Mouse (Mus musculus) left cerebral cortex, postnatal 36 days (tissue): ENCODE measurements around the gene Itga2. TPM values are rescaled to one million over a fixed set of nuclear protein-coding genes. Genes with fewer than 3 reads are reported as not detected.
A peak's percentile ranks its signal among the peaks of the same experiment; 100 is the strongest.

Experiments used
- DNase-seq, 2 experiments: peaks; one replicate each; pipeline ENCODE4 v3.0.0; 2021 to 2022; ENCODE audit warnings: low spot score in 2 of 2, mixed read lengths in 1 of 2
- intact Hi-C: fragments of 180-260 bp; cut with DNase I; formaldehyde crosslinking; loops from one replicate; pipeline ENCODE4 v1.15.1; 2025
- total RNA-seq, 2 experiments: library from RNA; stranded (reverse); gene quantifications; 2 replicates each; pipeline ENCODE4 v1.2.3; 2021

Gene Itga2
- total RNA-seq, 2 experiments from 2014 or later = 0.32 TPM; not detected in 1

DNA sequence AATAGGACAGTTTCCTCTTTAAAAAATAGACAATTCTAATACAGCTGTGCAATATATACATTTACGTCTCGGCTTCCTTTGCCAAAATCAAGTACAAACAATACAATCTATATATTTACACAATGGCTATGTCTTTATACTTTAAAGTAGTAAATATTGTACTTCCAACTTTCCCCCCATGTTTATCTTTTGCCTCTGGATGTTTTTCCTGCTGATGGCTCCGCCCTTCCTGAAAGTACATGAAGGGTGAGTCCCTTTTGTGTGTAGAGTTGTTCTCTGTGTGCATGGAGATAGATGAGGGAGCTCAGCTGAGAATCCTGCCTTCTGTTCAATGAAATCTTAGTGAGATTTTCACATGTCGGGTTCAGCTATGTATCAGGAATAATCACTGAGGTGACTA is 98.5 kb downstream of the Itga2 start:
- intact Hi-C loops = no loop called here
- no peak for DNase-seq

- intact Hi-C loops = no loop called here
- DNase-seq = no peak
Measured at GRCm38 (mm10) chr13:114832761-114833160, 99.1 kb downstream of the Itga2 start.

GRCm38 (mm10) chr13:114831367-114831833 is 100.5 kb downstream of the Itga2 start:
- intact Hi-C loops = loop anchor here (1.0 kb wide), 1 partner anchor 133 kb away; no protein-coding TSS in a partner anchor
- no peak for DNase-seq

DNA sequence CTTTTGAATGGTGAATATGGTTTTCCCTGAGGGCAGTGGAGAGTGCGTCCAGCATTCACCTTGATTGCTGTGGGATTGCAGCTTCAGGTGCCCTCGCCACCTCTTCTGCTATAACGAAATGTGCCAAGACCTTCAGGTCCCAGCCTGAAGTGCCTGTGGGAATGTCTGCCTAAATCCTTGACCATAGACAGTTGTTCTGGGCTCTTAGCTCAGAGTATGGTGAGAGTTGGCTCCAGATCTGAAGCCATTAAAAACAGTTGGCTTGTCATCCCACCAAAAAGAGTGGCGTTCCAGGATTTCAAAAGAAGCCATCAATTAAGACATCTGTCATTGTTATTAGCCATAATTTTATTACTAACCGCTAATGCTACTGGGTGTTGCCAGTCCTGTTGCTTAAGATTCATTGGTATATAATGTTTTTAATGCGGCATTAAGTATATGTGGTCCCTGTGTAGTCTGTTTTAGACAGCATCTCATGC is 106.5 kb downstream of the Itga2 start:
- DNase-seq = no peak
- intact Hi-C loops = no loop called here

- intact Hi-C loops = no loop called here
- no peak for DNase-seq
Measured at GRCm38 (mm10) chr13:114822871-114823270, 109.0 kb downstream of the Itga2 start.

DNA sequence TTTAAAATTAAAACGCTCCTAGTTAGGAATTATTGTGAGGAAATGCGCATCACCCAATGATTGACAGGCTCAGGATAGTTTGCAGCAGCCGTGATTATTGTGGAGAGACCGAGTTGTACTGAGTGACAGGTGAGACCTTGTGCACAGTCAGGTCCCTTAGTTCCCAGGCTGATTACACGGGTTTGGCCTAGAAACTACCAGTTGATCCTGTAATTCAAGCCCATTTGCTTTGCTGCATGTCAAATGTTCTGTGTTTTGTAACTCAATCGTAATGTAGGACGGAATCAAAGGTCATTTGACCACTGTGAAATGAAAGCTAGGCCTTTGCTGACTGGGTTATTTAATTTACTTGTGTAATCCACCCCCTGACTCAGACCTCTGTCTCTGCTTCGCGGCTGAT is 113.4 kb downstream of the Itga2 start:
- intact Hi-C loops = no loop called here

GRCm38 (mm10) chr13:114817751-114818360 is 114.0 kb downstream of the Itga2 start, which contains the start of gene Mocs2:
Gene Mocs2 (plus strand): TSS chr13:114818236.
- intact Hi-C loops = no loop called here
- DNase-seq = peak; percentile 88 to 89

More for the DNA sequence above, 113.4 kb downstream of the Itga2 start:
- no peak for DNase-seq

GRCm38 (mm10) chr13:114809624-114810210 is 122.2 kb downstream of the Itga2 start:
- DNase-seq = no peak
- intact Hi-C loops = no loop called here

DNA sequence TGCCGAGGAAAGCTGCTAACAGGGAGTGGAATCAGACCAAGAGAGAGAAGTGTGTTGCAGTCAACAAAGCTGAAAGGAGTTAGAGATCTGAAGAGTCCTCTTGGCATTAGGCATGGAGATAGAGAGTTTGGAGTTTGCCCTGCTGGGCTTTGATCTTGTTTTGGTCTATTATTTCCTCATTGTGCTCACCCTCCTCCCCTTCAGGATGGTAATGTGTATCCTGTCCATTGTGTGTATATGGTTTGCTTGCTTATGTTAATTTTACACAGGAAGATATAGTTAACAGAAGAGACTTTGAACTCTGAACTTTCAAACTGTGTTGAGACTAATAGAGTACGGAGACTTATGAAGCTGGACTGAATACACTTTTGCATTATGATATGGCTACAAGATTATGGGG is 128.9 kb downstream of the Itga2 start:
- intact Hi-C loops = no loop called here
- DNase-seq = no peak

DNA sequence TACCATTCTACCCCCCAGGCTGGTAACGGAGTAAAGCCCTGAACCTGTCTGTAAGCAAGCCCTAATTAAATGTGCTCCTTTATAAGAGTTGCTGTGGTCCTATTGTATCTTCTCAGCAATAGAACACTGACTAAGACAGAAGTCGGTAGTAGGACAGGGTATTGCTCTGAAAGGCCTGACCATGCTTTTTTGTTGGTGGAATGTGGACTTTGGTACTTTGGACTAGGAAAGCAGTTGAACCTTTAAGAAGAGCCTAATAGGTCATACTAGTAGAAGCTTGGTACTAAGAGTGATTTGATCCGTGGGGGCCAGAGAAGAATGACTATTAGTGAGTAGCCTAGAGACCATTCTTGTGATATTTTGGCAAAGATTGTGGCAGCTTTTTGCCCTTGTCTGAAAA is 130.0 kb downstream of the Itga2 start:
- no peak for DNase-seq
- intact Hi-C loops = no loop called here

- intact Hi-C loops = loop anchor here (1.0 to 10.0 kb wide), 2 partner anchors 719 to 916 kb away; no protein-coding TSS in a partner anchor
- DNase-seq = peak; percentile 7 to 51
Measured at GRCm38 (mm10) chr13:114793250-114794030, 138.5 kb downstream of the Itga2 start.

DNA sequence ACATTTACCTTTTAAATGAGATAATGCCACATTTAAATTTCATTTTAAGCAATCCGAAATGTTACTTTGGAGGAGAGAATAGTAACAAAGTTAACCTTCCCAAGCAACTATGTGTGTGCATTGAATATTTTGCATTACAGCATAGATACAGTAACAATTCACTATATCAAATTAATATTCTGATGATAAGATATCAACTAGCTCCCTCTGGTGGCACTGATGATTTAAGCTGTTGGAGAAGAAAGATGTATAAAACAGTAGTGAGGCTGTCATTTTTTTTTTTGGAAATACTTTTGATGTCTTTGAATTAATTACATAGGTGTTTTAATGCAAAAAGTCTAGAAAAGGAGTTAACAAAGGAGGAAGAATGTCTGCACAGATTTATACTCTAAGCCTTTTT is 140.4 kb downstream of the Itga2 start:
- intact Hi-C loops = loop anchor here (10.0 kb wide), 1 partner anchor 717 kb away; no protein-coding TSS in a partner anchor
- DNase-seq = no peak

Other genes starting within 250 kb of the Itga2 start
- gene Mocs2, start 113.9 kb downstream of the Itga2 start, total RNA-seq = 10 to 100 TPM; 73.5 to 74.4 TPM
- 10 to 100 TPM; 21.9 to 23.7 TPM for gene Pelo, start 158.1 kb upstream of the Itga2 start, total RNA-seq
- gene Gm49395, start 169.8 kb upstream of the Itga2 start, total RNA-seq = 1 to 10 TPM; 1.7 to 3.5 TPM
- gene Itga1, start 169.9 kb upstream of the Itga2 start, total RNA-seq = 1 to 10 TPM; 5.8 to 7.7 TPM